Comparison of ENCODE assay signal across 30 mouse cellular contexts in genomic region chr15:102663825-102664224, GRCm38 (mm10). TPM values are rescaled to one million over a fixed set of nuclear protein-coding genes. Genes with fewer than 3 reads are reported as not detected.
A peak's percentile ranks its signal among the peaks of the same experiment; 100 is the strongest.
DNase-seq lines count a peak whose midpoint lies in the region; ATAC-seq and TF ChIP-seq lines count a peak whose summit lies in the region.
"Had no signal": no experiment of that assay in that cellular context is flagged by ENCODE, and none has a peak within 500 bp of the region (broad histone marks: within the 10 kb centered on the region; RNA-seq: fewer than 3 reads in every experiment).

No protein-coding gene starts in this region.

- no peak overlapping the region for H3K4me3 ChIP-seq in gastrocnemius, adult 2 months
- H3K4me3 ChIP-seq in liver, embryonic 11.5 days (ENCODE audit: low read depth, low read length), result no peak overlapping the region
- H3K4me3 ChIP-seq in embryonic facial prominence, embryonic 14.5 days (ENCODE audit: low read depth, low read length), result no peak overlapping the region
- H3K4me3 ChIP-seq: forebrain, embryonic 10.5 days; forebrain, embryonic 13.5 days; heart, embryonic 10.5 days; hindbrain, embryonic 12.5 days; hindbrain, embryonic 15.5 days had no signal

- TF ChIP-seq CTCF in gastrocnemius, adult 2 months (IDR thresholded peaks at IDR 0.05), result no peak

- WGBS in liver, embryonic 11.5 days, result 92% methylated on average over 8 of the region's 8 CpGs
- WGBS in embryonic facial prominence, embryonic 14.5 days, result 80% methylated on average over 8 of the region's 8 CpGs

- peak overlapping the region; percentile 48; the same call in 1 of the 2 replicates for H3K27ac ChIP-seq in gastrocnemius, adult 2 months
- no peak overlapping the region for H3K27ac ChIP-seq in liver, embryonic 11.5 days (ENCODE audit: low read depth, low read length)
- no peak overlapping the region for H3K27ac ChIP-seq in embryonic facial prominence, embryonic 14.5 days (replicated peaks; ENCODE audit: low read depth, low read length)
- H3K27ac ChIP-seq: forebrain, embryonic 10.5 days; forebrain, embryonic 13.5 days; heart, embryonic 10.5 days; hindbrain, embryonic 12.5 days; hindbrain, embryonic 15.5 days had no signal

- H3K9me3 ChIP-seq in liver, embryonic 11.5 days (ENCODE audit: control insufficient read depth, low read length), result no peaks in the 10 kb centered on the region
- no peaks in the 10 kb centered on the region for H3K9me3 ChIP-seq in embryonic facial prominence, embryonic 14.5 days (ENCODE audit: control insufficient read depth, low read length)
- H3K9me3 ChIP-seq: forebrain, embryonic 10.5 days; forebrain, embryonic 13.5 days; heart, embryonic 10.5 days; hindbrain, embryonic 12.5 days; hindbrain, embryonic 15.5 days had no signal

- intact Hi-C loops in gastrocnemius, adult 2 months (cut with DNase I), result no loop called here

- DNase-seq in gastrocnemius, adult 2 months, result peak; percentile 45
- DNase-seq in gastrocnemius, postnatal 10 days, result no peak
- peak; percentile 21 for DNase-seq in liver, embryonic 11.5 days (ENCODE audit: low spot score)
- DNase-seq in liver, result no peak
- peak; percentile 12 for DNase-seq in embryonic facial prominence, embryonic 14.5 days (ENCODE audit: low spot score)
- DNase-seq in right cerebral cortex, postnatal 14 days, result no peak
- DNase-seq: adrenal gland, adult 8-10 months; adrenal gland, postnatal 25 days; cerebellum, adult 18-20 months; cerebellum, adult 9-11 months; embryo, embryonic 11 days; gastrocnemius, postnatal 25 days; heart, adult 18-20 months had no signal

- no peak overlapping the region for H3K9ac ChIP-seq in liver, embryonic 11.5 days (ENCODE audit: low read depth, low read length)
- H3K9ac ChIP-seq in embryonic facial prominence, embryonic 14.5 days (ENCODE audit: low read depth, low read length), result no peak overlapping the region
- H3K9ac ChIP-seq: forebrain, embryonic 13.5 days; hindbrain, embryonic 12.5 days; hindbrain, embryonic 15.5 days had no signal

- H3K27me3 ChIP-seq in liver, embryonic 11.5 days (replicated peaks; ENCODE audit: control insufficient read depth, insufficient read depth, low read length), result no peaks in the 10 kb centered on the region
- no peaks in the 10 kb centered on the region for H3K27me3 ChIP-seq in embryonic facial prominence, embryonic 14.5 days (replicated peaks; ENCODE audit: control insufficient read depth, insufficient read depth, low read length)
- H3K27me3 ChIP-seq: forebrain, embryonic 13.5 days; hindbrain, embryonic 12.5 days; hindbrain, embryonic 15.5 days had no signal

- no peaks in the 10 kb centered on the region; the same call in 1 of the 2 replicates for H3K4me1 ChIP-seq in liver, embryonic 11.5 days (replicated peaks; ENCODE audit: control insufficient read depth, insufficient read depth, low read length)
- no peaks in the 10 kb centered on the region for H3K4me1 ChIP-seq in embryonic facial prominence, embryonic 14.5 days (ENCODE audit: control insufficient read depth, insufficient read depth, low read length)
- H3K4me1 ChIP-seq: heart, embryonic 10.5 days; hindbrain, embryonic 12.5 days; hindbrain, embryonic 15.5 days had no signal

- H3K36me3 ChIP-seq in liver, embryonic 11.5 days (ENCODE audit: control insufficient read depth, insufficient read depth, low read length), result peaks cover 42% of the 10 kb centered on the region; the same call in 1 of the 2 replicates
- H3K36me3 ChIP-seq in embryonic facial prominence, embryonic 14.5 days (ENCODE audit: control insufficient read depth, insufficient read depth, low read length), result peaks cover 80% of the 10 kb centered on the region

- ATAC-seq in liver, embryonic 11.5 days (replicated peaks; ENCODE audit: low FRiP score), result no peak
- no peak; the same call in 1 of the 2 replicates for ATAC-seq in embryonic facial prominence, embryonic 14.5 days (ENCODE audit: low read depth)
- ATAC-seq: activated CD4-positive, CD25-positive, alpha-beta regulatory T cell, adult 4 months; CD4-positive, CD25-positive, alpha-beta regulatory T cell, adult 4 months; forebrain, embryonic 13.5 days; forebrain, embryonic 16.5 days; intestine, postnatal 0 days had no signal

- H3K4me2 ChIP-seq in liver, embryonic 11.5 days, result no peak overlapping the region
- H3K4me2 ChIP-seq in embryonic facial prominence, embryonic 14.5 days (ENCODE audit: low read depth, low read length), result no peak overlapping the region
- H3K4me2 ChIP-seq: forebrain, embryonic 13.5 days; hindbrain, embryonic 12.5 days; hindbrain, embryonic 15.5 days had no signal

RNA-seq across cellular contexts. Expression of gene Atp5g2, which starts 8.3 kb away (rescaled TPM):
- total RNA-seq in gastrocnemius, adult 2 months (2021), result 10 to 100 TPM; 25.6 to 33.1 TPM
- 10 to 100 TPM; 34.2 to 41.1 TPM for total RNA-seq in gastrocnemius, postnatal 10 days (2021)
- polyA plus RNA-seq in liver, embryonic 11.5 days (2014; fragmentation: Nextera tagmentation; extraction: Ambion mirVana), result 60.2 and 74.2 TPM in 2 replicates
- polyA plus RNA-seq in embryonic facial prominence, embryonic 14.5 days (2014; fragmentation: Nextera tagmentation; extraction: Ambion mirVana), result 82.9 and 94.1 TPM in 2 replicates

RNA-seq across cellular contexts. Expression of gene Atf7, which starts 38.6 kb away (rescaled TPM):
- total RNA-seq in gastrocnemius, adult 2 months (2021), result 10 to 100 TPM; 60.2 to 62.5 TPM
- total RNA-seq in gastrocnemius, postnatal 10 days (2021), result 10 to 100 TPM; 62.9 to 79.6 TPM
- polyA plus RNA-seq in liver, embryonic 11.5 days (2014; fragmentation: Nextera tagmentation; extraction: Ambion mirVana), result 14.4 and 17.1 TPM in 2 replicates
- 43.0 and 43.8 TPM in 2 replicates for polyA plus RNA-seq in embryonic facial prominence, embryonic 14.5 days (2014; fragmentation: Nextera tagmentation; extraction: Ambion mirVana)

RNA-seq across cellular contexts. Expression of gene Gm28047, which starts 39.0 kb away (rescaled TPM):
- total RNA-seq in gastrocnemius, adult 2 months (2021), result 1 to 10 TPM in 1 of 2 experiments, not detected in 1; 1.8 TPM
- total RNA-seq in gastrocnemius, postnatal 10 days (2021), result under 1 TPM in 1 of 2 experiments, not detected in 1; 0.56 TPM
- not detected in 2 replicates for polyA plus RNA-seq in liver, embryonic 11.5 days (2014; fragmentation: Nextera tagmentation; extraction: Ambion mirVana)
- polyA plus RNA-seq in embryonic facial prominence, embryonic 14.5 days (2014; fragmentation: Nextera tagmentation; extraction: Ambion mirVana), result not detected in 2 replicates
- total RNA-seq: ES-E14; heart, postnatal 25 days had no signal
- polyA plus RNA-seq: C2C12; cortical plate, adult 2 months; forebrain, embryonic 10.5 days; forebrain, embryonic 13.5 days; forebrain, embryonic 16.5 days; gonadal fat pad, adult 2 months; heart, embryonic 10.5 days; heart, embryonic 14.5 days; heart, postnatal 0 days; hindbrain, embryonic 12.5 days; hindbrain, embryonic 15.5 days; intestine, embryonic 14.5 days; intestine, postnatal 0 days had no signal

RNA-seq across cellular contexts. Expression of gene Calcoco1, which starts 58.2 kb away (rescaled TPM):
- 10 to 100 TPM; 67.7 to 70.2 TPM for total RNA-seq in gastrocnemius, adult 2 months (2021)
- total RNA-seq in gastrocnemius, postnatal 10 days (2021), result 10 to 100 TPM; 45.0 to 51.1 TPM
- polyA plus RNA-seq in liver, embryonic 11.5 days (2014; fragmentation: Nextera tagmentation; extraction: Ambion mirVana), result 15.0 and 16.2 TPM in 2 replicates
- polyA plus RNA-seq in embryonic facial prominence, embryonic 14.5 days (2014; fragmentation: Nextera tagmentation; extraction: Ambion mirVana), result 51.1 and 51.9 TPM in 2 replicates

Comparison
In these comparisons a context has a peak if more than half of its experiments do, and no peak if none do; other contexts are left out.
1. DNase-seq: peak in gastrocnemius, adult 2 months (single experiment), liver, embryonic 11.5 days (single experiment) and embryonic facial prominence, embryonic 14.5 days (single experiment); none in gastrocnemius, postnatal 10 days (single experiment), liver (single experiment) and right cerebral cortex, postnatal 14 days (single experiment).